Mouse (Mus musculus) forebrain, embryonic 13.5 days (tissue): ENCODE measurements around the gene Sgip1. TPM values are rescaled to one million over a fixed set of nuclear protein-coding genes. Genes with fewer than 3 reads are reported as not detected.

Source experiments
- ATAC-seq: fragments of 200-750 bp; cut with Nextera tagmentation; 2 replicates; pipeline ENCODE4 v1.8.0; 2017
- H3K27ac ChIP-seq: fragments of 300-500 bp; sonication (generic); 2 replicates; pipeline ENCODE4 v1.5.1; 2015; ENCODE audit warnings: inconsistent platforms, mild to moderate bottlenecking, moderate library complexity
- H3K27me3 ChIP-seq: fragments of 300-500 bp; sonication (generic); 2 replicates; pipeline ENCODE4 v1.6.1; 2015; ENCODE audit warnings: mild to moderate bottlenecking, inconsistent platforms
- H3K36me3 ChIP-seq: fragments of 300-500 bp; sonication (generic); 2 replicates; pipeline ENCODE4 v1.6.1; 2015; ENCODE audit warnings: mild to moderate bottlenecking, inconsistent platforms; ENCODE audit not compliant: poor library complexity, severe bottlenecking
- H3K4me1 ChIP-seq: fragments of 300-500 bp; sonication (generic); 2 replicates; pipeline ENCODE4 v1.6.1; 2015; ENCODE audit warnings: inconsistent platforms
- H3K4me2 ChIP-seq: fragments of 300-500 bp; sonication (generic); 2 replicates; pipeline ENCODE4 v1.6.1; 2015; ENCODE audit warnings: inconsistent platforms, mild to moderate bottlenecking, moderate library complexity
- H3K4me3 ChIP-seq: fragments of 300-500 bp; sonication (generic); 2 replicates; pipeline ENCODE4 v1.5.1; 2015; ENCODE audit warnings: mild to moderate bottlenecking, inconsistent platforms
- H3K9ac ChIP-seq: fragments of 300-500 bp; sonication (generic); 2 replicates; pipeline ENCODE4 v1.6.1; 2015; ENCODE audit warnings: mild to moderate bottlenecking, inconsistent platforms
- H3K9me3 ChIP-seq: fragments of 300-500 bp; sonication (generic); replicated peaks from 2 replicates; pipeline ENCODE4 v1.6.1; 2016; ENCODE audit warnings: inconsistent platforms
- WGBS: fragments of 180-500 bp; shearing (Covaris S2); methylation state at CpG from one replicate; pipeline ENCODE4 v1.1.7; 2015; 5-methylcytosine and 5-hydroxymethylcytosine counted together
- polyA plus RNA-seq: library from polyadenylated mRNA; unstranded; fragments of >200 nt; fragmentation: Nextera tagmentation; extraction: Ambion mirVana; gene quantifications from 2 replicates; pipeline ENCODE4 v1.2.1, GENCODE M21; 2015

Gene Sgip1
- polyA plus RNA-seq, 1 experiment from 2014 or later, result 37.8 TPM

GRCm38 (mm10) chr4:102886902-102887301 is 145.8 kb downstream of the Sgip1 start:
- no peak overlapping the region for H3K4me3 ChIP-seq
- no peak for ATAC-seq
- H3K27ac ChIP-seq, result no peak overlapping the region
- no peaks in the 10 kb centered on the region for H3K9me3 ChIP-seq
- no peaks in the 10 kb centered on the region for H3K36me3 ChIP-seq
- H3K4me1 ChIP-seq, result no peaks in the 10 kb centered on the region
- no peak overlapping the region for H3K4me2 ChIP-seq
- no peak overlapping the region for H3K9ac ChIP-seq
- no peaks in the 10 kb centered on the region for H3K27me3 ChIP-seq
- 89% methylated on average over 4 of the region's 4 CpGs for WGBS

- no peak overlapping the region for H3K4me2 ChIP-seq
- H3K4me1 ChIP-seq, result no peaks in the 10 kb centered on the region
- no peak overlapping the region for H3K27ac ChIP-seq
- H3K9me3 ChIP-seq, result no peaks in the 10 kb centered on the region
- WGBS, result 91% methylated on average over 14 of the region's 14 CpGs
- no peaks in the 10 kb centered on the region for H3K36me3 ChIP-seq
- ATAC-seq, result no peak
- H3K9ac ChIP-seq, result no peak overlapping the region
- H3K4me3 ChIP-seq, result no peak overlapping the region
- H3K27me3 ChIP-seq, result no peaks in the 10 kb centered on the region
Measured at GRCm38 (mm10) chr4:102887770-102888689, 146.9 kb downstream of the Sgip1 start.

- 97% methylated on average over 2 of the region's 2 CpGs for WGBS
Measured at GRCm38 (mm10) chr4:102895866-102896265, 154.8 kb downstream of the Sgip1 start.

GRCm38 (mm10) chr4:102898987-102899386 is 157.9 kb downstream of the Sgip1 start:
- no peak for ATAC-seq
- no peaks in the 10 kb centered on the region for H3K27me3 ChIP-seq
- H3K27ac ChIP-seq, result no peak overlapping the region
- peaks cover 19% of the 10 kb centered on the region; the same call in 1 of the 2 replicates for H3K36me3 ChIP-seq
- no peak overlapping the region for H3K4me3 ChIP-seq
- no peak overlapping the region for H3K4me2 ChIP-seq
- H3K9ac ChIP-seq, result no peak overlapping the region
- no peaks in the 10 kb centered on the region for H3K4me1 ChIP-seq
- WGBS, result 80% methylated on average over 4 of the region's 4 CpGs
- peaks cover 7% of the 10 kb centered on the region; the same call in 1 of the 2 replicates for H3K9me3 ChIP-seq

More at GRCm38 (mm10) chr4:102895866-102896265, 154.8 kb downstream of the Sgip1 start:
- H3K9ac ChIP-seq, result no peak overlapping the region
- peaks cover 7% of the 10 kb centered on the region; the same call in 1 of the 2 replicates for H3K9me3 ChIP-seq
- H3K4me1 ChIP-seq, result no peaks in the 10 kb centered on the region
- no peak overlapping the region for H3K4me3 ChIP-seq
- H3K4me2 ChIP-seq, result no peak overlapping the region
- H3K27ac ChIP-seq, result no peak overlapping the region
- no peaks in the 10 kb centered on the region for H3K27me3 ChIP-seq
- ATAC-seq, result no peak
- H3K36me3 ChIP-seq, result peaks cover 19% of the 10 kb centered on the region; the same call in 1 of the 2 replicates

- Histone ChIP-seq H3K27me3 (no peaks in the 10 kb centered on the region), H3K4me3 (no peak overlapping the region), H3K9me3 (peaks cover 7% of the 10 kb centered on the region; the same call in 1 of the 2 replicates), H3K36me3 (peaks cover 19% of the 10 kb centered on the region; the same call in 1 of the 2 replicates), H3K4me1 (no peaks in the 10 kb centered on the region), H3K9ac (no peak overlapping the region), H3K27ac (no peak overlapping the region), H3K4me2 (no peak overlapping the region)
- WGBS, result 90% methylated on average over 5 of the region's 5 CpGs
- no peak for ATAC-seq
Measured at GRCm38 (mm10) chr4:102899683-102900082, 158.6 kb downstream of the Sgip1 start.

- Histone ChIP-seq H3K27ac (no peak overlapping the region), H3K27me3 (no peaks in the 10 kb centered on the region), H3K4me3 (no peak overlapping the region), H3K4me2 (no peak overlapping the region), H3K9ac (no peak overlapping the region), H3K4me1 (no peaks in the 10 kb centered on the region), H3K36me3 (peaks cover 14% of the 10 kb centered on the region; the same call in 1 of the 2 replicates), H3K9me3 (peaks cover 7% of the 10 kb centered on the region; the same call in 1 of the 2 replicates)
- WGBS, result 88% methylated on average over 6 of the region's 6 CpGs
- ATAC-seq, result no peak
Measured at GRCm38 (mm10) chr4:102900166-102900565, 159.1 kb downstream of the Sgip1 start.

GRCm38 (mm10) chr4:102907843-102908427 is 166.8 kb downstream of the Sgip1 start:
- no peak for ATAC-seq
- 88% methylated on average over 7 of the region's 7 CpGs for WGBS
- Histone ChIP-seq H3K4me1 (no peaks in the 10 kb centered on the region), H3K9ac (no peak overlapping the region), H3K27ac (no peak overlapping the region), H3K36me3 (no peaks in the 10 kb centered on the region), H3K9me3 (no peaks in the 10 kb centered on the region), H3K27me3 (no peaks in the 10 kb centered on the region), H3K4me2 (no peak overlapping the region), H3K4me3 (no peak overlapping the region)

GRCm38 (mm10) chr4:102910191-102910590 is 169.1 kb downstream of the Sgip1 start:
- no peaks in the 10 kb centered on the region for H3K27me3 ChIP-seq
- WGBS, result 92% methylated on average over 4 of the region's 4 CpGs
- no peak overlapping the region for H3K4me2 ChIP-seq
- no peaks in the 10 kb centered on the region for H3K9me3 ChIP-seq
- no peaks in the 10 kb centered on the region for H3K4me1 ChIP-seq
- no peak overlapping the region for H3K4me3 ChIP-seq
- no peak for ATAC-seq
- H3K36me3 ChIP-seq, result 0 out of 2 replicates have a peak, but pooled peaks cover 4% of the 10 kb centered on the region
- H3K27ac ChIP-seq, result no peak overlapping the region
- no peak overlapping the region for H3K9ac ChIP-seq

GRCm38 (mm10) chr4:102913176-102913575 is 172.1 kb downstream of the Sgip1 start:
- Histone ChIP-seq H3K9me3 (no peaks in the 10 kb centered on the region), H3K4me2 (no peak overlapping the region), H3K9ac (no peak overlapping the region), H3K4me3 (no peak overlapping the region), H3K36me3 (0 out of 2 replicates have a peak, but pooled peaks cover 4% of the 10 kb centered on the region), H3K4me1 (no peaks in the 10 kb centered on the region), H3K27ac (no peak overlapping the region), H3K27me3 (no peaks in the 10 kb centered on the region)
- WGBS, result 94% methylated on average over 3 of the region's 3 CpGs
- ATAC-seq, result no peak

GRCm38 (mm10) chr4:102913700-102914327 is 172.7 kb downstream of the Sgip1 start:
- no peak for ATAC-seq
- 73% methylated on average over 5 of the region's 5 CpGs for WGBS

GRCm38 (mm10) chr4:102918191-102918590 is 177.1 kb downstream of the Sgip1 start:
- ATAC-seq, result no peak
- Histone ChIP-seq H3K4me3 (no peak overlapping the region), H3K27ac (no peak overlapping the region)

More at GRCm38 (mm10) chr4:102913700-102914327, 172.7 kb downstream of the Sgip1 start:
- Histone ChIP-seq H3K4me2 (no peak overlapping the region), H3K27ac (no peak overlapping the region), H3K4me1 (no peaks in the 10 kb centered on the region), H3K36me3 (0 out of 2 replicates have a peak, but pooled peaks cover 4% of the 10 kb centered on the region), H3K4me3 (no peak overlapping the region), H3K27me3 (no peaks in the 10 kb centered on the region), H3K9me3 (no peaks in the 10 kb centered on the region), H3K9ac (no peak overlapping the region)

GRCm38 (mm10) chr4:102929491-102929890 is 188.4 kb downstream of the Sgip1 start:
- ATAC-seq, result no peak
- no peak overlapping the region for H3K4me3 ChIP-seq
- H3K36me3 ChIP-seq, result peaks cover 26% of the 10 kb centered on the region
- no peak overlapping the region for H3K9ac ChIP-seq
- H3K27me3 ChIP-seq, result no peaks in the 10 kb centered on the region
- 38% methylated on average over 3 of the region's 4 CpGs for WGBS
- H3K27ac ChIP-seq, result no peak overlapping the region
- no peaks in the 10 kb centered on the region for H3K9me3 ChIP-seq
- H3K4me1 ChIP-seq, result no peaks in the 10 kb centered on the region
- H3K4me2 ChIP-seq, result no peak overlapping the region

More at GRCm38 (mm10) chr4:102918191-102918590, 177.1 kb downstream of the Sgip1 start:
- Histone ChIP-seq H3K9me3 (no peaks in the 10 kb centered on the region), H3K36me3 (peaks cover 12% of the 10 kb centered on the region; the same call in 1 of the 2 replicates), H3K4me1 (no peaks in the 10 kb centered on the region), H3K27me3 (no peaks in the 10 kb centered on the region), H3K9ac (no peak overlapping the region), H3K4me2 (no peak overlapping the region)
- WGBS, result 96% methylated on average over 1 of the region's 1 CpGs
